Mouse (Mus musculus) hindbrain, embryonic 15.5 days (tissue): ENCODE data around the gene Agrn. TPM values are rescaled to one million over a fixed set of nuclear protein-coding genes. Genes with fewer than 3 reads are reported as not detected.

Experiments used
- ATAC-seq: fragments of 200-750 bp; cut with Nextera tagmentation; 2 replicates; pipeline ENCODE4 v1.8.0; 2017; ENCODE audit warnings: low read depth, moderate number of reproducible peaks, moderate TSS enrichment; ENCODE audit not compliant: low FRiP score
- H3K27ac ChIP-seq: fragments of 300-500 bp; sonication (generic); replicated peaks from 2 replicates; pipeline ENCODE4 v1.5.1; 2015; ENCODE audit warnings: mild to moderate bottlenecking, inconsistent platforms
- H3K27me3 ChIP-seq: fragments of 300-500 bp; sonication (generic); 2 replicates; pipeline ENCODE4 v1.6.1; 2015; ENCODE audit warnings: control low read depth, inconsistent platforms
- H3K36me3 ChIP-seq: fragments of 300-500 bp; sonication (generic); 2 replicates; pipeline ENCODE4 v1.6.1; 2015; ENCODE audit warnings: control low read depth, inconsistent platforms
- H3K4me1 ChIP-seq: fragments of 300-500 bp; sonication (generic); replicated peaks from 2 replicates; pipeline ENCODE4 v1.6.1; 2015; ENCODE audit warnings: control low read depth, inconsistent platforms
- H3K4me2 ChIP-seq: fragments of 300-500 bp; sonication (generic); 2 replicates; pipeline ENCODE4 v1.6.1; 2015; ENCODE audit warnings: moderate library complexity, mild to moderate bottlenecking, inconsistent platforms
- H3K4me3 ChIP-seq: fragments of 300-500 bp; sonication (generic); 2 replicates; pipeline ENCODE4 v1.5.1; 2015; ENCODE audit warnings: mild to moderate bottlenecking, inconsistent platforms
- H3K9ac ChIP-seq: fragments of 300-500 bp; sonication (generic); 2 replicates; pipeline ENCODE4 v1.6.1; 2015; ENCODE audit warnings: inconsistent platforms
- H3K9me3 ChIP-seq: fragments of 300-500 bp; sonication (generic); 2 replicates; pipeline ENCODE4 v1.6.1; 2016; ENCODE audit warnings: control low read depth, inconsistent platforms
- WGBS: fragments of 180-500 bp; shearing (Covaris S2); methylation state at CpG from one replicate; pipeline ENCODE4 v1.1.7; 2015; 5-methylcytosine and 5-hydroxymethylcytosine counted together
- microRNA-seq: library from miRNA; unstranded; fragments of <30 nt; microRNA quantifications from one replicate; pipeline ENCODE4, GENCODE M21; 2016
- polyA plus RNA-seq: library from polyadenylated mRNA; unstranded; fragments of >200 nt; fragmentation: Nextera tagmentation; extraction: Ambion mirVana; gene quantifications from 2 replicates; pipeline ENCODE4 v1.2.1, GENCODE M21; 2015

The Agrn gene
- polyA plus RNA-seq, 1 experiment from 2014 or later, result 116 TPM

DNA sequence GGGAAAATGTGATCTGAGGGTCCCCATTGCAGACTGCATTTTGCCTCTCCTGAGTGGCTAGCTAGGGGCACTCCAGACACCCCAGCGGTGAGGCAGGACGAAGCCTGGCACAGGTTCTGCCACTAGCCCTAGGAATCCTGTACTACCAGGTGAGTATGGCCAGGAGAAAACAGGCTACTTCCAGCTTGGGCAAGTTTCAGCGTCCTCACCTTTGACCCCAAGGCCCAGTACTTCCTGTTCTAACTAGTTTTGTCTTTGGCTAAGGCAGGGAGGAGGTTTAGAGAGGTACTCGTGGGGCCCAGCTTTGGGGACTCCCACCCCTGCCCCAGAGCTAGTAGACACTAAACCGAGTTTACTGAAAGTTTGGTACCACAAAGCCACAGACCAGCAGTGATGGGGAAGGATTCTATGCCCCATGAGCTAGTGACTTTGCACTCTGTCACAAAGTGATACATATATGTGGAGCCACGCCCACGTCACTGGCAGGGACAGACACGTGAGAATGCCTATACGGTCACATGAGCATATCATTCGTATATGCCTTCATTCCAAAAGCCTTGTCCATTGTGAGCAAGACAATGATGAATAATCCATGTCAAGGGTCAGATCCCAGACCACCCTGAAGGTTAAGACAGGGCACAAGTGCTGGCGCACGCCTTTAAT, 63.2 kb downstream of the Agrn start:
- Histone ChIP-seq H3K4me1 (no peaks in the 10 kb centered on the region), H3K4me2 (no peak overlapping the region), H3K27ac (no peak overlapping the region), H3K9ac (no peak overlapping the region), H3K36me3 (no peaks in the 10 kb centered on the region), H3K27me3 (no peaks in the 10 kb centered on the region), H3K4me3 (no peak overlapping the region), H3K9me3 (no peaks in the 10 kb centered on the region)
- ATAC-seq, result no peak
- 75% methylated on average over 12 of the region's 12 CpGs for WGBS

GRCm38 (mm10) chr4:156133334-156133733, 64.0 kb downstream of the Agrn start:
- no peaks in the 10 kb centered on the region for H3K27me3 ChIP-seq
- H3K27ac ChIP-seq, result no peak overlapping the region
- H3K9ac ChIP-seq, result no peak overlapping the region
- no peak overlapping the region for H3K4me2 ChIP-seq
- H3K4me3 ChIP-seq, result no peak overlapping the region
- WGBS, result 54% methylated on average over 5 of the region's 5 CpGs
- H3K4me1 ChIP-seq, result no peaks in the 10 kb centered on the region
- ATAC-seq, result no peak
- H3K36me3 ChIP-seq, result no peaks in the 10 kb centered on the region
- no peaks in the 10 kb centered on the region for H3K9me3 ChIP-seq

DNA sequence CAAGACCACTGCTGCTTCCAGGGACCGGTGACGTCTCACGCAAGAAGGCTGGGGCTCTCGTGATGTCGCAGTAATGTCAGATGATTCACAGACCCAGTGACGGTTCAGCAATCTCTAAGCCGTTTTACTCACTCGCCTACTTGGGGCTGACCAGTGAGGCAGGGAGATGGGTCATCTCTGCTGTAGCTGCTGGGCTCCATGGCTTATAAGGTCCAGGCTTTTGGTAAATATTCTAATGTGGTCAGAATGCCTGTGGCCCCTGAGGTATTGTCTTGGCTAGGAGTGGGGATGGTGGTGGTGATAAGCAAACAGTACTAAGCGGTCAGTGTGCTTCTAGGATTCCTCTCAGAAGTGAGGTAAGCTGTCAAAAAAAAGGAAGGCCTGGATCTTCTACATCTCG, 66.3 kb downstream of the Agrn start:
- Histone ChIP-seq H3K4me1 (no peaks in the 10 kb centered on the region), H3K9me3 (no peaks in the 10 kb centered on the region), H3K27me3 (no peaks in the 10 kb centered on the region), H3K27ac (no peak overlapping the region), H3K4me2 (no peak overlapping the region), H3K4me3 (no peak overlapping the region), H3K9ac (no peak overlapping the region), H3K36me3 (peaks cover 3% of the 10 kb centered on the region)
- no peak for ATAC-seq
- WGBS, result 89% methylated on average over 10 of the region's 10 CpGs

DNA sequence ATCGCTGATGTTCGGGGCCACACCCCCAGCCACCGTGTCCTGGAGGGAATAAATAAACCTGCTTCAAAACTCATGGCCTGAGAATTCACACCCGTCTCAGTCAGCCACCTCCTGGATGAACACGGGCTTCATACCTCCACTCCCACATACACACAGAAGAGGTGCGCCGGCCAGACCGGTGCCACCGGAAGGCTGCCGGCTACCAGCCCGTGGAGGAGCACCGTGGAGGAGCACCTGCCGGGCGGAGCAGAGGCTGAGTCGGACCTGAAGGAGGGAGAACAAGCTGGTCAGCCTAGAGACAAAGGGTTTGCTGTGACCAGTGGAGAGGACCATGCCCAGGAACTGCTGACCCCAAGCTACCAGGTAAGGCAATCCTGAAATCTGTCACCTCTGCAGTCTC, 66.9 kb downstream of the Agrn start, which contains the start of gene Rnf223:
Gene Rnf223 (plus strand): TSS at position 78 of the 400 bp plus-strand sequence.
- H3K4me1 ChIP-seq, result no peaks in the 10 kb centered on the region
- ATAC-seq, result no peak

DNA sequence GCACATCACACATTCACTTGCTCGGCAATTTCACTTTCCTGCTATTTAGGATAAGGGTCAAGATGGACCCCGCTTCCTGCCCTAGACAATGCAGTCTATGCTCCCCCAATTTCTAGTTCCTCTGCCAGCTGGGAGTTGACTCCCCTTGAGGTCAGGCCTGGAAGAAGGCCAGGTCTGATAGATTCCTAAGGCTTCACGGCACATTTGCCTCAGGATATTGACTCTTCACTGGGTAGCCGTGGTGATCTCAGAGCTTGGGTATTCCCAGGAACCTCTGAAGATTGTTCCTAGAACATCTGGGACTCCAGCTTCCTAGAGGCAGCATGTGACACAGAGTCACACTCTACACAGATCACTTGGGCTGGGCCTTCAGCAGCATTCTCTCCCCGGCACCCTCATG, 68.5 kb downstream of the Agrn start:
- no peak for ATAC-seq
- H3K4me1 ChIP-seq, result no peaks in the 10 kb centered on the region
- no peak overlapping the region for H3K4me3 ChIP-seq
- 85% methylated on average over 5 of the region's 5 CpGs for WGBS
- H3K9me3 ChIP-seq, result no peaks in the 10 kb centered on the region
- H3K27me3 ChIP-seq, result no peaks in the 10 kb centered on the region
- H3K27ac ChIP-seq, result no peak overlapping the region
- H3K9ac ChIP-seq, result no peak overlapping the region
- no peak overlapping the region for H3K4me2 ChIP-seq
- H3K36me3 ChIP-seq, result peaks cover 23% of the 10 kb centered on the region

More for the DNA sequence above, 66.9 kb downstream of the Agrn start, which contains the start of gene Rnf223:
- Histone ChIP-seq H3K36me3 (peaks cover 8% of the 10 kb centered on the region), H3K4me3 (no peak within 1 kb of the TSS), H3K27me3 (no peaks in the 10 kb centered on the region), H3K27ac (no peak within 1 kb of the TSS), H3K9ac (no peak within 1 kb of the TSS), H3K9me3 (no peaks in the 10 kb centered on the region), H3K4me2 (no peak within 1 kb of the TSS)
- 86% methylated on average over 15 of the region's 15 CpGs for WGBS

GRCm38 (mm10) chr4:156126841-156127240, 70.4 kb downstream of the Agrn start:
- Histone ChIP-seq H3K4me3 (no peak overlapping the region), H3K27me3 (no peaks in the 10 kb centered on the region), H3K36me3 (peaks cover 35% of the 10 kb centered on the region), H3K9me3 (no peaks in the 10 kb centered on the region), H3K4me2 (no peak overlapping the region), H3K9ac (no peak overlapping the region), H3K4me1 (no peaks in the 10 kb centered on the region), H3K27ac (no peak overlapping the region)
- no peak for ATAC-seq
- WGBS, result 90% methylated on average over 7 of the region's 7 CpGs

DNA sequence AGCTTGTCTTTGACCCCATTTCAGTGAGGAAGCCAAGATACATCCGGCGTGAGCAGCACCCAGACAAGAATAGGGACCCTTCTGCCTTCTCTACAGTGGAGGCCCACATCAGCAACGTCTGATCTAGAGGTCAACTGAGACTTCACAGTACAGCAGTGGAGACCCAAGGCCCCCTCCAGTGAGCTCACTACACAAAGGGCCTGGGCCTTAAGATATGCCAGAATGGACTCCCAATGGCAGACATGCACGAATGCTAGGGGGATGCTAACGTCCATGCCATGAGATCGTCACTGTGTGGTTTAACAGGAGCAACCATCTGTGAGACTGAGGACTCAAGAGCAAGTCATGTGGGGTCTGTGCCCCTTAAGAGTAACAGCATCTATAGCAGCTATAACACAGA, 71.9 kb downstream of the Agrn start:
- H3K4me2 ChIP-seq, result no peak overlapping the region

GRCm38 (mm10) chr4:156124077-156124476, 73.2 kb downstream of the Agrn start:
- Histone ChIP-seq H3K27ac (no peak overlapping the region), H3K4me1 (no peaks in the 10 kb centered on the region), H3K36me3 (peaks cover 60% of the 10 kb centered on the region), H3K9me3 (no peaks in the 10 kb centered on the region), H3K27me3 (no peaks in the 10 kb centered on the region), H3K4me3 (no peak overlapping the region), H3K4me2 (no peak overlapping the region), H3K9ac (no peak overlapping the region)
- no peak for ATAC-seq
- WGBS, result 98% methylated on average over 7 of the region's 7 CpGs

More for the DNA sequence above, 71.9 kb downstream of the Agrn start:
- WGBS, result 95% methylated on average over 6 of the region's 6 CpGs
- Histone ChIP-seq H3K27me3 (no peaks in the 10 kb centered on the region), H3K4me3 (no peak overlapping the region), H3K9ac (no peak overlapping the region), H3K4me1 (no peaks in the 10 kb centered on the region), H3K36me3 (peaks cover 47% of the 10 kb centered on the region), H3K9me3 (no peaks in the 10 kb centered on the region), H3K27ac (no peak overlapping the region)
- no peak for ATAC-seq

Small RNA genes lying within 50 kb of the gene (microRNA-seq; reads per million reads assigned to microRNA genes)
- gene Mir7658, result 3.1 reads per million, percentile 13 among the genes with 10 or more reads in this experiment

Other genes with a start within 250 kb of the Agrn start
- 13.4 and 16.6 TPM in 2 replicates for gene C1qtnf12, start 235.2 kb downstream of the Agrn start, polyA plus RNA-seq
- 33.1 and 35.9 TPM in 2 replicates for gene B3galt6, start 204.8 kb downstream of the Agrn start, polyA plus RNA-seq
- 114 and 120 TPM in 2 replicates for gene Sdf4, start 204.6 kb downstream of the Agrn start, polyA plus RNA-seq
- 0.64 and 0.73 TPM in 2 replicates for gene Tnfrsf4, start 183.6 kb downstream of the Agrn start, polyA plus RNA-seq
- 1.9 and 2.1 TPM in 2 replicates for gene Tnfrsf18, start 171.3 kb downstream of the Agrn start, polyA plus RNA-seq
- not detected in 2 replicates for gene Ttll10, start 138.1 kb downstream of the Agrn start, polyA plus RNA-seq
- gene 9430015G10Rik, start 87.5 kb downstream of the Agrn start, polyA plus RNA-seq, result 30.0 and 32.6 TPM in 2 replicates
- gene Rnf223, start 67.0 kb downstream of the Agrn start, polyA plus RNA-seq, result 0.43 and 0.53 TPM in 2 replicates
- gene Isg15, start 3.3 kb upstream of the Agrn start, polyA plus RNA-seq, result 1.5 and 5.1 TPM in 2 replicates
- gene AW011738, start 5.8 kb upstream of the Agrn start, polyA plus RNA-seq, result 4.5 and 5.0 TPM in 2 replicates
- gene Perm1, start 18.4 kb upstream of the Agrn start, polyA plus RNA-seq, result 1.9 and 2.5 TPM in 2 replicates
- 26.1 and 30.4 TPM in 2 replicates for gene Plekhn1, start 37.4 kb upstream of the Agrn start, polyA plus RNA-seq
- gene Noc2l, start 38.5 kb upstream of the Agrn start, polyA plus RNA-seq, result 53.4 and 59.0 TPM in 2 replicates
- 2.2 and 3.9 TPM in 2 replicates for gene Samd11, start 58.2 kb upstream of the Agrn start, polyA plus RNA-seq
- not detected in 2 replicates for gene Vmn2r-ps159, start 133.6 kb upstream of the Agrn start, polyA plus RNA-seq